Mouse (Mus musculus) CH12.LX (cell line): Measurements from ENCODE around the gene Zfyve28.

Source experiments
- CTCF ChIP-seq, 2 experiments: IDR thresholded peaks in 1 of 2; conservative IDR thresholded peaks in 1 of 2; 2 replicates each; pipeline ENCODE4 v1.5.1; 2011 to 2012; ENCODE audit warnings: low read depth in 2 of 2, low read length in 2 of 2, improper control_type of control experiment in 1 of 2, inconsistent platforms in 1 of 2, mild to moderate bottlenecking in 1 of 2, moderate library complexity in 1 of 2
- EP300 ChIP-seq: IDR thresholded peaks from 2 replicates; pipeline ENCODE4 v1.6.1; 2011; ENCODE audit warnings: low read length, improper control_type of control experiment
- ETS1 ChIP-seq: conservative IDR thresholded peaks from 2 replicates; pipeline ENCODE4 v1.6.1; 2012; ENCODE audit warnings: low read depth, mild to moderate bottlenecking, inconsistent platforms, low read length, improper control_type of control experiment, moderate library complexity
- HCFC1 ChIP-seq: IDR thresholded peaks from 2 replicates; pipeline ENCODE4 v1.6.1; 2012; ENCODE audit warnings: low read depth, mild to moderate bottlenecking, inconsistent platforms, low read length, improper control_type of control experiment
- MAX ChIP-seq: IDR thresholded peaks from 2 replicates; pipeline ENCODE4 v1.6.1; 2011; ENCODE audit warnings: low read length, improper control_type of control experiment
- MAZ ChIP-seq: IDR thresholded peaks from 2 replicates; pipeline ENCODE4 v1.6.1; 2012; ENCODE audit warnings: low read depth, mild to moderate bottlenecking, inconsistent platforms, low read length, improper control_type of control experiment, moderate library complexity
- MEF2A ChIP-seq: IDR thresholded peaks from 2 replicates; pipeline ENCODE4 v1.6.1; 2014; ENCODE audit warnings: low read depth, mild to moderate bottlenecking, inconsistent platforms, low read length, improper control_type of control experiment, borderline replicate concordance
- MXI1 ChIP-seq: IDR thresholded peaks from 2 replicates; pipeline ENCODE4 v1.6.1; 2011; ENCODE audit warnings: mild to moderate bottlenecking, low read depth, low read length, improper control_type of control experiment
- MYC ChIP-seq: IDR thresholded peaks from 2 replicates; pipeline ENCODE4 v1.6.1; 2011; ENCODE audit warnings: low read depth, mild to moderate bottlenecking, improper control_type of control experiment, low read length
- POLR2A ChIP-seq: IDR thresholded peaks from 2 replicates; pipeline ENCODE4 v1.6.1; 2011; ENCODE audit warnings: low read depth, mild to moderate bottlenecking, improper control_type of control experiment, low read length
- RAD21 ChIP-seq: IDR thresholded peaks from 2 replicates; pipeline ENCODE4 v1.6.1; 2011; ENCODE audit warnings: low read depth, mild to moderate bottlenecking, low read length, improper control_type of control experiment, moderate library complexity
- USF1 ChIP-seq: IDR thresholded peaks from 2 replicates; pipeline ENCODE4 v1.6.1; 2014; ENCODE audit warnings: low read depth, mild to moderate bottlenecking, inconsistent platforms, low read length, improper control_type of control experiment
- ZMIZ1 ChIP-seq: IDR thresholded peaks from 2 replicates; pipeline ENCODE4 v1.6.1; 2012; ENCODE audit warnings: low read depth, mild to moderate bottlenecking, inconsistent platforms, low read length, improper control_type of control experiment

DNA sequence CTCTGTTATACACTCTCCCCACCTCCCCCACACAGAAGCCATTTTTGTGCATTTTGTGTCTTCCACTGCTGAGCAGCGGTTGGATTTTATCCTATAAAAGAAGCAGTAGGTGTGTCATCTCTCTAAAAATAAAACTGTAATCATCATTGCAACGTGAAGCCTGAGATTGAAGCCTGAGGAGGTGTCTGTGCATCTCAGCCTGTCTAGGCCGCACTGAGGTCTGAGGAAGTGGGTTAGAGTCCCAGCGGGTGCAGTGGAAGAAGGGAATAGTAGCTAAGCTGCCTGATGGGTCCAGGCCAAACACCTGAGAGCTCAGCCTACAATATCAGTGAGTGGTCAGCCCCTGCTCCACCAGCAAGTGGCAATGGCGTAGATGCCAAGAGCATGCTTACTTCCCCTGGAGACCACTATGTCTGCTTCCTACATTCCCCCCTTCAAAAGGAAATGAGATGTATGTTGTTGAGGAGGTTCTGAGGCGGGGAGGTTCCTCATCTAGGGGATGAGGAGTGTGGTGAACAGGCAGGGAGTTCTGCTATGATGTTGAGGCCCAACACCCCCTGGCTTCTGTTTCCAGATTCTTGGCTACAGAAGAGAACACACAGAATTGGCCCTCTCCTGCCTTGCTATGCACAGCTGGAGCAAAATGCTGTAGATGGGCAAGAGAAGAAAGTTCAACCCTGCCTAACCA lies 93.1 kb downstream of the Zfyve28 start:
- TF ChIP-seq ETS1 (no peak), POLR2A (no peak), MAX (no peak), MXI1 (no peak), CTCF (conservative IDR thresholded peaks at IDR 0.05 in 1 of 2, IDR thresholded peaks at IDR 0.05 in 1 of 2; ENCODE audit: low read depth in 2 of 2, low read length in 2 of 2) (no peak), EP300 (no peak), MYC (no peak), MEF2A (no peak), MAZ (no peak), USF1 (no peak), HCFC1 (no peak), ZMIZ1 (no peak), RAD21 (no peak)
